Mouse (Mus musculus) ovary, postnatal 10 days (tissue): Measurements from ENCODE around the gene Agbl4.
"Not testable (repeated sequence)": the region's sequence is repeated elsewhere in the genome, so short reads cannot be mapped to it uniquely, and the experiment has no call there.

Experiments used
- DNase-seq: peaks from one replicate; pipeline ENCODE4 v3.0.0; 2022; ENCODE audit warnings: low spot score

Gene Agbl4

DNA sequence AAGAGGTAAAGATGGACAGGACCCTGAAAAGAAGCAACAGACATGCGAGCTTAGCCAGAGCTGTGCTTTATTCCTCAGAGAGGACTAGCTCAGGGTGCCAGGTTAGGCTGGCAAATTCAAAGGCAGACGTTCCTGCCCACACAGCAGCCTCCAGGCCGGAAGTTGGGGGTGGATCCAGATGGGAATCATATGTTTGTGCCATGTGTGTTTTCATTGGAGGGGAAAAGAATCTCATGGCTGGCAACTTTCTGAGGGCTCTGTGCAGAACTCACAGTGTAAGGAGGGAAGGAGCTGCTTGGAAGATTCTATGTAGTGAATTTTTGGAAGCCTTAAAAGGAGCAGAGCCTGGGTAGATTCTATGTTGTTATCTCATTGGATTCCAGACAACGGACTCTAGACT lies 519.1 kb downstream of the Agbl4 start:
- no peak for DNase-seq

DNA sequence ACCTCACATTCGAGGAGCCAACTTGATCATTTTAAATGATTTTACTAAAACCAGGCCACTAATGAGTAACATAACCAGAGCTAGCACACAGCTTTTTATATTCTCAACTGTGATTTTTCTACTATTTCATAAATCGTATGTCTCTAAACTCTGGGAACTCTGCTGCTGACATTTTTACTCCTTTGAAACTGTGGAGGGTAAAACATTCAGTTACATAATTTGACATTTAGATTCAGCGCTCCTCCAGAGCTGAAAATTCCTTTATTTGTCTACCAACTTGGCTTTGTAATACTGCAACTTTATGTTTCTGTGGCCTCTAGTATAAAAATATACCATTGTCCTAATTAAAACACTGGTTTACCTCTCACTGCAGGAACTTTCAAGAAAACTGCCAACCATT lies 523.6 kb downstream of the Agbl4 start:
- no peak for DNase-seq

DNA sequence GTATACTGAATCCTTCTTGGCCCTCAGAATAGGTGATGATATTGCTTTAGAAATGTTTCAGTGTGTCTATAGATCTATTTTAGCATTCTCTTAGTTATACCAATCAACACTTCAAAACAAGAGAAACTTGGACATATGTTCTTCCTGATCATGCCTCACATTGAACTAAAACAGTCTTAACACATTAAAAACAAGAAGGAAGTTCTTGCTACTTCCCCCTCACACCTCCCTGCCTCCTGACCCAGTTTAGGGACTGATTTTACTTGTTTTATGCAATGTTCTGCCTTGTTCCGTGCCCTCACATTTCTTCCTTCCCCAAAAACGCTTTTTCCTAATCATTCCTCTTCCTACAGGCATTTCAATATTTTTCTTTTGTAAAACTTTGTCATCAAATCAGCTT lies 604.2 kb downstream of the Agbl4 start:
- no peak for DNase-seq

DNA sequence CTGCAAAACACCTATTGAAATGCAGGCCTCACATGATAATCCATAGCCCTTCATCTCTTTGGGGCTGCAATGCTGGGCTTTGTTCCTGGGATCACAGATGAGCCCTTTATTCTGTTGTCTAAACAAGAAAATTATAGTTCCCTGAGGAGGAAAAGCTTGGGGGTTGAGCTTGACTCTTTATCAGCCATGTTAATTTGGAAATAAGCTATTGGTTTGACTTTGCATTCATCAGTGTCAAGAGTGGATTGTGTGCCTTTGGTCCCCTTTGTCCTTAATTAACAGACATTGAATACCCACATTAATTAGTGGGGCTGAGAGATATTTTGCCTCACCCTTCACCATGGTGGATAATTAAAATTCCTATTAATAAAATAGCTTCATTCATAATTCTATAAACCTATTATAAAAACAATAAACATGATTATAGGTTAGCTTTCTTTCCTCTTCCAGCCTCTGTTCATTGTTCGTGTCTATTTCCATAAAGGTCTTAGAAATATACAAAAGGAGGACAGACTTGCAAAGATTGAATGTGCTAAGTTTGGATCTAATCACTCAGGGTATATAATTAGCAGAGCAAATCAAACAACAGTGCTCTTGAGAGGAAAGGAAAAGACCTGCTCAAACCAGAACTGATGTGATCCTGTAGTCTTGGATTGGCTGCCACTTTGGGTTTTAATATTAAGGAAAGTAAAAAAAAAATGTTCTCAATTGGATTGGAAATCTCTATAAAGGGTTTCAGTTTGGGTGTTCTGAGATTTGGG lies 607.4 kb downstream of the Agbl4 start:
- DNase-seq: no peak

DNA sequence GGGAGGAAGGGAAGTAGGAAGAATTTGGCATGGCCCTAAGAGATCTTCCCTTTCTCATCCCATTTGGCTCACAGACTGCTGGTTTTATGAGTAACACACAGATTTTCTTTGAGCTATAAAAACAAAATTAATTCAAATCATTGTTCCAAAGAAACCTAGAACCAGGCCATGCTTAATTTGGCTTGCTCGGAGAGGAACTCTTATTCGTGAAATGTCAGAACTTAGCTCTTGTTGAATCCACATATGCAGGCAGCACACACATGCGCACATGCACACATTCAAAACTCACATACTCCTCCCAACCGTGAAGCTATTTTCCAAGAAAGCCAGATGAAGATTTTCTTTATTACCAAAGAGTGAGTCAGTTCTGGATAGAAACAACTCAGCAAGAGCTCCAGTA lies 621.9 kb downstream of the Agbl4 start:
- no peak for DNase-seq

DNA sequence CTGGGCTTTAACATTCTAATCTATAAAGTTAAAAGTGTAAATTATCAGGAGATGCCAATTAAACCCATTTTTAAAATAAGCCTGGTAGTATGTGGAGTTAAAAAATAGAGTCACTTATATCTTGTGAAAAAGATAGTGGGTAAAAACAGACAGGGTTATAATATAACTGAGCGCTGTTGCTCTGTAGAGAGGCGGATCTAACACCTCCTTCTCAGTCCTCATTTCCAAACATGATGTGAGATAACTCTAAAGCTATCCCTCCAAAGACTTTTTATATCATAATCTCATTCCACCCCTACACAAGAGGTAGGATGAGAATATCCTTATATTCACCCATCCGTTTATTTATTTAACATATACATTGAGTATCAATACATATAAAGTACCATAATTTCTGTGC lies 669.9 kb downstream of the Agbl4 start:
- no peak for DNase-seq

DNA sequence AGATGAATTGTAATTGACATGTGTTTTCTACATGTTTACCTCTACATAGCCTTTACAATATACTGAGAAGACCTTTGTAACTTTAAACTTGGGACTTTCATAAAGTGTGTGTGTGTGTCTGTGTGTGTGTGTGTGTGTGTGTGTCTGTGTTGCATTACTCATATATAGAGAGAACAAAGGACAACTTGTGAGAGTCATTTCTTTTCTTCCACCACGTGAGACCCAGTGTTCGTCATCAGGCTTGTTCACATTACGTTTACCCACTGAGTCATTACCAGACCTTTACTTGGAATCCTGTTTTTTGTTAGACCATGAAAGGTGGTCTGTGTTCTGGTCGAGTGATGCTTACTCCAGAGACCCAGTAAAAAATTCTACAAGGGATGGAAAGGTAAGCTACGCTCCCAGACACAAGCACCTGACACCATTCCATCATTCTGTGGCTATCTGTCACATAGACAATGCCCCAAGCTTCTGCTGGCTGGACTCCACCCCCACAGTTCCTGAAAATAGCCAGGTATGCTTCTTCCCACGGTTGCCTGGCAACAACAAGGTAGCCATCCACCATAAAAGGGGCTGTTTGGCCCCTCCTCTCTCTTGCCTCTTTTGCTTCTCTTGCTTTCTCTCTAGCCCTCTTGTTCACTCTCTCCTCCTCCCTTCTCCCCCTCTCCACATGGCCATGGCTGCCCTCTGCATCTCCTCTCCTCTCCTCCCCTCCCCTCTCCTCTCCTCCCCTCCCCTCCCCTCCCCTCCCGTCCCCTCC lies 676.5 kb downstream of the Agbl4 start:
- no peak for DNase-seq

DNA sequence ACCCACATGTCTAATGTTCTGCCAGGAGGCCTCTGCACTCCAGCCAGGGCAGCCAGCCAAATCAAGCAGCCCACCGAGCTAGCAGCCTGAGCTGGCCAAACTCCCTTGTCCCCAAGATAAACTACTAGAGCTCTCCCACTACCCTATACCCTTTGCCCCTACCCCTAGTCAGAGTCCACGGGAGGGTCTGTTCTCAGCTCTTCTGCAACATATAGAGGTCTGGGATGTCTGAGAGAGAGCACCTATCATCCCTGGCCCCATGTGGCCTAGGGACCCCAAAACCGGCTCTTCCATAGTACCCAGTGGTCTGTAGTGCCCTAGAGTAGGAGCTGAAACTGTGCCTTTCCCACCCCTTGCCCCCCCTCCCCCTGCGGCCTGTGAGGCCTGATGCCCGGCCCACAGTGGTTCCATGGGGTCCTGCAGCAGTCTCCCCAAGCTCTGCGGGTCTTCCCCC lies 677.3 kb downstream of the Agbl4 start:
- no peak for DNase-seq

DNA sequence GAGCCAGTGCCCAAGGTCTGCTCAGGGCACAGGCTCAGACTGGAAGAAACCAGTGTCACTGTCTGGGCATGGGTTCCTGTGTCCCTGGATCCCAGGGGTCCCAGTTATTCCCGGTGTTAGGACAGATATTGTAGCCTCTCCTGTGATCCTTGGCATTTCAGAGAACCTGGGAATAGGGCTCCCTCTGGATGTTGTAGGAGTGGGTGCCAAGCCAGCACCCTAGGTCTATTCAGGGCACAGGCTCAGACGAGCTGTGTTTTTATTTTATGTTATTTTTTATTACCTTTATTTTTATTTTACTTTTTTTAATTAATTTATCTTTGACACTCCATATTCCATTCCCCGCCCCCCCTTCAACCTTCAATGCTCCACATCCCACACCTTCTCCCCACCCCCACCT lies 680.3 kb downstream of the Agbl4 start:
- no peak for DNase-seq

DNA sequence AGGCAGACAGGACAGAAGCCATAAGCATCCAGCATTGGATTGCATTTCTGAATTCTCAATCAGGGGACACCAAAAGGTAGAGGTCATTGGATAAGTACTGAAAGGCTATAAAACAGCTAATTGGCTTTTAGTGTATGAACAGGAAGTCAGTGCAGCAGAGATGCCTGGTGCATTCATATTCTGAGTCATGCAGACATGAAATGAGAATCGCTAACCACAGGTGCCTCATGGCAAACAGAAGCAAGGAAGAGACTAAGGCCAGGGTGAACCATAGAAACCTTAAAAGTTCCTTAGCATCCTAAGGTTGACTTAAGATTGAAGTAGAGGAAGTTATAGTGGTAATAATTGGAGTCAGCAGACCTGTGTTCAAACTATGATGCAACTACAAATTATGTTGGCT lies 687.9 kb downstream of the Agbl4 start:
- DNase-seq: no peak

DNA sequence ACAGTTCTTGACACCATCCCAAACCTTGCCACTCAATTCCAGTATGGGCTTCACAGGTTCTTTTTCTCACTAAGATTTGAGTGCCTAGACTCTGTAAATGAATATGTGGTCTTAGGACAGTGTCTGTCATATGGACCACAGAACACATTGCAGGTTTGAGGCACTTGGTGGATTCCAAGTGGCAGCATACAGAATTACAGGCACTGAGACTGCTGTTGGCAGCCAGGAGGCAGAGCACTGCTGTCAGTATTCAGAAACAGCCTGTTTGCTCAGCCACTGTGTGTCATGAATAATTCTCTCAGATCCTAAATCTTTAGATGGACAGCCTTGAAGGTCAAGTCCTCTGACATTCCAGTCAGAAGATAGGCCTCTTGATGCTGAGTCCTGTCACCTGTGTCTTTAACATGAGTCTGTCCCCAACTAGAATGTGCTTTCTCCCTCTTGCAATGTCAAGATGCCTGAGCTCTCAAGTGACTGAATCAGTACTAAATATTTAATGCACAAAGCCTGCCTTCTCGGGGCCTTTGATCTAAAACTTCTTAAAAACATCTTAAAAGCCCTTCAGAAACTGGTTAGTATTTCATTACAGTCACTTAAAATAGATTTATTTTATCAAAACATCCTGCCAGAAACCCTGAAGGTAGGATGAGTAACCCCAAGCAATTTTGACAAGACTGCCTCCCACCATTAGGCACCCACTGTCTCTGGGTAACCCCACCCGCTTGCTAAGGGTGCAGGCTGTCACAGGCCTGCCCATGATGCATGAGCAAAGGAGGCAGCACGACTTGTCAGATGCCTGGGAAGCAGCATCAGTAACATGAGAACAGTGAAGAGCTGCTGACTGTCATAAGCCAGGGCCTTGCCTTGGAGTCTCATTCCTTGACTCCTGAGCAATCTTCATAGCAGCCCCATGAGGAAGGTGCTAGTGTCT lies 739.0 kb downstream of the Agbl4 start:
- no peak for DNase-seq

DNA sequence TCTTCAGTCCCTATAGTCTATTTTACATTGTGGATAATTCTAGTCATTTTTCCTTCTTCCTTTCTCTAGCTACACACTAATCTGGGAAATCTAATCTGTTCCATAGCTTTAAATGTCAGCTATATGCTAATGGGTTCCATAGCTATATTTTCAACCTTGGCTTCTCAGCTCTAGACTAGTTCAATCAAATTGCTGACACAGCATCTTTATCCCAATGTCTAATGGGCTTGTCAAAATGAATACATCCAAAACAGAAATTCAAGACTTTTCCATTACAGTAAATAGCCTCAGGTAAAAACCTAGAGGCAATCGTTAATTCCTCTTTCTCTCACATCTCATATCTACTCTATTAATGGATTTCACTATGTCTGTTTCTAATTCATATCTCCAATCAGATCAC lies 750.3 kb downstream of the Agbl4 start:
- DNase-seq: no peak

DNA sequence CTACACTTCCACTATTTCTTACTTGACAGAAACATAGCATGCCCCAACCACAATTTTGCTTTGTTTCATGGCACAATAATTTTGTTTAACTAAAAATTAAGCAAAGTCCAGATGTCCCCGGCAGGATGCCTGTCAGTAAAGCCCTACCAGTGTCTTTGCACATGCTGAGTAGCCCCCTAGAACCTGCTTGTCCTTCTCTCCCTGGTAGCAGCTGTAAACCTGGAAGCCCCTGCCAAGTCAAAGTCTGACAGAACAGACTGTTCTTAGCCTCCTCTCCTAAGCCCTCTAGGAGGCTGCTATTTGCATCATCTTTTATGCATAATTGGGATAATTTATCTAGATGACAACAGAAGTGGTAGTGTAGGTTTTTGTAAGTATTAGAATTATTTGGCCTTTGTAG lies 758.4 kb downstream of the Agbl4 start:
- DNase-seq: no peak

DNA sequence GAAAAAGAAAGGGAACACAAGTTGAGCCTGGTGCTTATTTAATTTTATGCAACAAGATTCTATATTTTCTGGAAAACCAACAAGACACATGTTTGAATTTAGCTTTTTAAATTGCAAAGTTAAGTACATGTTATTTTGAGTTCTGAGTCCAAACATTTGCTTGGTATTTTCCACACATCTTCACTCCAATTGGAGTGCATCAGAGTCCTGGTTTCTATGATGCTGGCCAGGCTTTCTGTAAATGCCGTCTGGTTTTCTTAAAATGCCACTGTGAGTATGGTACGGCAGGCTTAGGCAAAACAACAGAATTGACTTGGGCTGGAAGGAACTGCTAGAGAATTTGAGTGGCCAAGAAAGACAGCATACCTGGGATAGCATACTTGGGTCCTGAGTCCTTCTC lies 784.0 kb downstream of the Agbl4 start:
- no peak for DNase-seq

DNA sequence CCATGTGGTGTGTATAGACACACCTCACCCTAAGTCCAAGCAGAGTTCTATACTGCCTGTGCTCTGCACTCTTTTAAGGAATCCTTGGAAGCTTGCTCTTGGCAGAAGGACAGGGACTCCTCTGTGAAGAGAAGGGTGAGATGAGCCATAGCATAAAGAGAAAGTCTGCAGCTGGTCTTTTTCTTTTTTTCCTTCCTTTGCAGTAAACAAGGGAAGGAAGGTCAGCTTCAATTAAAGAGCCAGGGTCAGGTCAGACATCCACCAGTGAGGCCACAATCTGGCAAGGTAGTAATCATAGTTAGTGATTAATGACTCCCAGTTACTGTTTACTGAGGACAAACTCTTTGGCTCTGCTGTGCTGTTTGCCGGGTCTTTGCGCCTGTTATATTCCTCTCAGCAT lies 802.6 kb downstream of the Agbl4 start:
- DNase-seq: no peak

DNA sequence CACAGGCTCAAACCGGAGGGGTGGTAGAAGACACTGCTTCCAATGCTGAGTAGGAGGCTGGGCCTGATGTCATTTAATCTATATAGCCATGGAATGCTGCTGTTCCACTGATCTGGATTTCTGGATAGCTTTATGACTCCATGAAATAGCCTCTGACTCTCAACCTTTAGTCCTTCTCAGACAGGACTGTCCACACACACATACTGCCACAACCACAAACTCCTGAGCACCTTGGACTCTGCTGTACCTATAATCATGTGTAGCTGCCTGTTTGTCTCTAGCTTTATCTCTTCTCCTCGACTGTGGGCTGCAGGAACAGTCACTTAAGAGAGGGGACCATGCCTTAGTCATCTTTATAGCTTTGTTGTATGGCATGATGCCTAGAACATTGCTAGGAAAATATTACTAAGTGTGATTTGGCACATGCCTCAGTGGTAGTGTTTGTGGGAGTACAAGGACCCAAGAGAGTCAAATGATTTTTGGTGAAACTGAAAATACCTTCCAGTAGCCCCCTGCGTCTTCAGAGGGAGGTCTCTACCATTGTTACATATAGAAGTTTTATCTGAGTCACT lies 817.8 kb downstream of the Agbl4 start:
- DNase-seq: no peak

DNA sequence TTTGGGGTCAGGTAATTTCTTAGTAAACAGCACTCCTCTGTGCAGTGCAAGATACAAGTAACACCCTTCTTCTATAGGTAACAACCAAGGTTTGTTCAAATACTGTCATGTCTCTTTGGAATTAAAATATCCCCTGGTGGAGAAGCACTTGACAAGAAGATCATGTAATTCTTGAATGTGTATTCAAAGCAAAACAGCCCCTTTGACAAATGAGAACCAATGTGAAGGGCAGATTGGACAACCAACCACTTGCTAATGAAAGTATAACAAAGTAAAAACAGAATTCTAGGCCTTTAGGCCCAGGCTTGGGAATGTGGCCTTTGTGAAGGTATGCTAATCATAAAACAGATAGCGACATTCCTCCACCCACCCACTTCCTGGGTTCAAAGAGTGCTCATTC lies 821.6 kb downstream of the Agbl4 start:
- not testable (repeated sequence) for DNase-seq

DNA sequence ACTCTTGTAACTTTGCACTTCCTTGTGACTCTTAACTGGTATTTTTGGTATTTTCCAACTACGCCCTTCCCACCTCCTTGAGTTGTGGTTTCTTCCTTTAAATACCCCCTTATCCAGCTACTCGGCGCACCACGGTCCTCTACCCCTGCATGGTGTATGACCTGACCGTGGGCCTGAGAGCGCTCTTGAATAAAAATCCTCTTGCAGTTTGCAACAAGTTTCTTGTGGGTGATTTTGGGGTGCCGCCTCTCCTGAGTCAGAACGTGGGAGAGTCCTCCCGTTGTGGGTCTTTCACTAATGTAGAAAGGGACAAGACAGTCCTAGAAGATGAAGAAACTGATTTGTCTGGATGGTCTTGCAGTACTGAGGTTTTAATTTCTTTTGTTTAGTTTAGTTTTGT lies 822.1 kb downstream of the Agbl4 start:
- not testable (repeated sequence) for DNase-seq

DNA sequence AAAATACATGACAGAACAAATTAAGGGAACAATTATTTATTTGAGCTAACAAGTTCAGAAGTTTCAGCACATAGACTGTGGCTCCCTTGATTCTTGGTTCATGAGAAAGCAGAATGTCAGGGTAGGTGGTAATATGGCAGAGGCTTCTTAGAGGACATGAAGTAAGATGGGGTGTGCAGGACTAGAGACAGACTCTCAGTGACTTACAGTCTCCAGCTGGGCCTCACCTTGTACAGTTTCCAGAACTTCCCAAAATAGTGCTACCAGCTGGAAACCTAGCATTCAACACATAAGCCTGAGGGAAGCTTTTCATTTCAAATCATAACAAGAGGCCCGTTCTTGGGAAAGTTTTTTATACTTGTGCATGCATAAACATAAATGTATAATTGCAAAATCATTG lies 836.4 kb downstream of the Agbl4 start:
- no peak for DNase-seq

DNA sequence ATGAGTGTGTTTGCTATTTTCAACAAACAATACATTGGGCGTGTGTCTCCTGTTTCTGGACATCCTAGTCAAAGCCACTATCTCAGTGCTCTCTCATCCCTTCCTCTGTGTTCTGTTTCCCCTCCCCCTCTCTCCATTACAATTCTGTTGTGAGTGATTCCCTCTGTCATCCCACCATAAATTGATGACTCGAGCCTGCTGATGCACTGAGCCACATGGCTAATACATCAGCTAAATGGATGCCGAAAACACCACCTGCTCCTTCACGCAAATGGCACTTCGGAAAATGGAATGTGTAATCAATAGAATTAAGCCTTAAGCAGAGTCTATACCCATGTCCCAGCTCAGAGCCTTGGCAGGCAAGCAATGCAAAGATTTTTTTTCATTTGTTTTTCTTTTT lies 854.5 kb downstream of the Agbl4 start:
- no peak for DNase-seq

DNA sequence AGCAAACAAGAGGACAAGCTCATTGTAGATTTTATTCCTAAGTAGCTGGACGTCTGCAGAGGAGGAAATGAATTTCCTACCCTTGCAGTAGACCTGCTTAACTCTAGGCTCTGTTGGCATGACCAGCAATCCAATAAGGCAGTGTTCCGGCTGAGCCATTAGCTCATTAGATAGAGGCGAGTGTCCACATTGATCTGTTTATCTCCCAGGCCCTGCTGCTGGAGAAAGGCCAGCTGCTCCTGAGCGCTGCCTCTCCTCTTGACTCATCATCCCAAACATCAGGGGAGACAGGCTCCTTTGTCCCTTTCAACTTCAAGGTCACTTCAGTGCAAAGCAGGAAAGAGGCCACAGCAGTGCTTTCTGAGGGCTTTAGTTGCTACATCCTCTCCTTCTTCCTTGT lies 858.0 kb downstream of the Agbl4 start:
- no peak for DNase-seq

DNA sequence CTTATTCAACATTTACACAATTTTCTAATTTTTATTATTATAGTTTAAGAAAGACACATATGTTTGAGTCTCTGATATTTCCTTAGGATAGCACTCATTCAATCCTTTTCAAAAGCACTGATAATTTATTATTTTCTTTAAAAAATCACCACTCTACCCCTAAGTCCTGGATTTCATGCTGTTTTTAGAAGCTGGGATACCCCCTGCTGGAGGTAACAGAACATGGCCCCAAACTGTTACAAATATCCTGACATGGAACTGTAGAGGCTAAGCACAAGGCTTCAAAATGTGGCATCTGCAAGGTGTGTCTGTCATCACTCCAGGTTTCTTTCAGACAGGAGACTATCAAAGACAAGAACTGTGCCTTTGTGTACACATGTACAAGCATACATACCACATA lies 859.5 kb downstream of the Agbl4 start:
- DNase-seq: no peak
